Mouse (Mus musculus) embryonic facial prominence, embryonic 13.5 days (tissue): ENCODE results near the gene Chrnb4. TPM values are rescaled to one million over a fixed set of nuclear protein-coding genes. Genes with fewer than 3 reads are reported as not detected.

ENCODE experiments used
- ATAC-seq: fragments of 200-750 bp; cut with Nextera tagmentation; 2 replicates; pipeline ENCODE4 v1.8.0; 2017; ENCODE audit warnings: low read depth; ENCODE audit not compliant: insufficient number of reproducible peaks, insufficient read depth, low FRiP score, low TSS enrichment
- H3K27ac ChIP-seq: fragments of 300-500 bp; sonication (generic); 2 replicates; pipeline ENCODE4 v1.5.1; 2015; ENCODE audit warnings: moderate library complexity, mild to moderate bottlenecking, inconsistent platforms
- H3K27me3 ChIP-seq: fragments of 300-500 bp; sonication (generic); 2 replicates; pipeline ENCODE4 v1.6.1; 2015; ENCODE audit warnings: mild to moderate bottlenecking, inconsistent platforms
- H3K36me3 ChIP-seq: fragments of 300-500 bp; sonication (generic); 2 replicates; pipeline ENCODE4 v1.6.1; 2015; ENCODE audit warnings: mild to moderate bottlenecking, inconsistent platforms
- H3K4me1 ChIP-seq: fragments of 300-500 bp; sonication (generic); 2 replicates; pipeline ENCODE4 v1.6.1; 2015; ENCODE audit warnings: inconsistent platforms
- H3K4me2 ChIP-seq: fragments of 300-500 bp; sonication (generic); 2 replicates; pipeline ENCODE4 v1.6.1; 2015; ENCODE audit warnings: moderate library complexity, mild to moderate bottlenecking, inconsistent platforms
- H3K4me3 ChIP-seq: fragments of 300-500 bp; sonication (generic); 2 replicates; pipeline ENCODE4 v1.5.1; 2015; ENCODE audit warnings: mild to moderate bottlenecking, inconsistent platforms
- H3K9ac ChIP-seq: fragments of 300-500 bp; sonication (generic); 2 replicates; pipeline ENCODE4 v1.6.1; 2015; ENCODE audit warnings: mild to moderate bottlenecking, inconsistent platforms
- H3K9me3 ChIP-seq: fragments of 300-500 bp; sonication (generic); 2 replicates; pipeline ENCODE4 v1.6.1; 2016; ENCODE audit warnings: inconsistent platforms
- WGBS: fragments of 180-500 bp; shearing (Covaris S2); methylation state at CpG from one replicate; pipeline ENCODE4 v1.1.7; 2015; ENCODE audit warnings: mixed read lengths; 5-methylcytosine and 5-hydroxymethylcytosine counted together
- polyA plus RNA-seq: library from polyadenylated mRNA; unstranded; fragments of >200 nt; fragmentation: Nextera tagmentation; extraction: Ambion mirVana; gene quantifications from 2 replicates; pipeline ENCODE4 v1.2.1, GENCODE M21; 2015

The Chrnb4 gene
- polyA plus RNA-seq: 0.26 and 0.28 TPM in 2 replicates

DNA sequence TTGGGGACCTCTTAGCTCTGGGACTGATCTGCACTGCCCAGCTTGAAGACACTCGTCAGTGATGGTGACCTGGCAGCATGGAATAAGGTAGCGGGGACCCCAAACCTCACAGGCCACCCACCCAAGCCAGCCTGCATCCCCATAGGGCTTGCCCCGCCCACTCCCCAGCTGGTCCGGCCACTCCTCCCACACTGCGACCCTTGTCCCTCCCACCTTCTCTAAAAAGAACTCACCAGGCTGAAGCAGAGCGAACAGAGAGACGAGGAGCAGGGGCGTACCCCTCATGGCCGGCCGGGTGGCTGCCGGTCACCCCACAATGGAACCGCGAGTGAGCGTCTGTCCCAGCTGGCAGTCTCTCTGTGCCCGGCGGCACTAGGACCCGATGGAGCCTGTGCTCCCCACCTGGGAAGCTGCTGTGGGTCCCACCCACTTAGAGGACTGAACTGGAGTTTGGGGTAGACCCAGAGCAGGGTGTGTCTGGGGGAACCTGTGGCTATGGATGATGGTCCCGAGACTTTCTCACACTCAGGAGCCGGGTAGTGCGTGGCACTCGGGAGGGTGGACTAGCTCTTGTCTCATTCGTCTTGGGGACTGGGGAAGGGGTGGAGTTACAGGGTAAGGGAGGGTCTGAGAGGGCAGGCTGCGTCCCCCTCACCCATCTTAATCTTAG lies at the start of gene Chrnb4:
Chrnb4 (minus strand) TSS at position 569 of the 670 bp plus-strand sequence.
- H3K9ac ChIP-seq: peak within 1 kb of the TSS; percentile 71
- H3K9me3 ChIP-seq: no peaks in the 10 kb centered on the region
- WGBS: under 1% methylated on average over 23 of the region's 23 CpGs
- no peak within 1 kb of the TSS for H3K27ac ChIP-seq
- H3K4me2 ChIP-seq: peak within 1 kb of the TSS; percentile 91
- peaks cover 5% of the 10 kb centered on the region; the same call in 1 of the 2 replicates for H3K27me3 ChIP-seq
- H3K36me3 ChIP-seq: no peaks in the 10 kb centered on the region
- peak within 1 kb of the TSS; percentile 60 for H3K4me3 ChIP-seq
- peaks cover 12% of the 10 kb centered on the region for H3K4me1 ChIP-seq
- no peak for ATAC-seq

DNA sequence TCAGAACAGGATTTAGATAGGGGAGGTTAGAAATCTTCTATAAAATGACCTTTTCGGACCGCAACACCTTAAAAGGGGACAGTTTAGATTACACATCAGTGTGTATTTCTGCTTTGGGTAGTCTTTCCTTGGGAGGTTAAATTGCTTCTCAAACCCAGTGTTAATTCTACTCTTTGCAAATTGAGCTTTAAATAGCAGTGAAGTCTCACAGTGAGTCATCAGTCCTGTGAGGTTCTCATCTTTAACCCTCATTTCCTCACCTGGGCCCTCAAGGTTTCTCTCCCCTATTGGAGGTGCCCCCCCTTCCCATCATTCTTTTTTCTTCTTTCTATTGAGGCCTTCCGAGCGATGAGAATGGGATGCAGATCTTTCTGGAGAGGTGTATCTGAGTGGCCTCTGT lies 48.3 kb upstream of the Chrnb4 start:
- Histone ChIP-seq H3K27ac (no peak overlapping the region), H3K9ac (no peak overlapping the region), H3K9me3 (no peaks in the 10 kb centered on the region), H3K27me3 (no peaks in the 10 kb centered on the region), H3K4me3 (no peak overlapping the region), H3K4me2 (no peak overlapping the region), H3K4me1 (no peaks in the 10 kb centered on the region), H3K36me3 (no peaks in the 10 kb centered on the region)
- no peak for ATAC-seq
- 92% methylated on average over 4 of the region's 4 CpGs for WGBS

DNA sequence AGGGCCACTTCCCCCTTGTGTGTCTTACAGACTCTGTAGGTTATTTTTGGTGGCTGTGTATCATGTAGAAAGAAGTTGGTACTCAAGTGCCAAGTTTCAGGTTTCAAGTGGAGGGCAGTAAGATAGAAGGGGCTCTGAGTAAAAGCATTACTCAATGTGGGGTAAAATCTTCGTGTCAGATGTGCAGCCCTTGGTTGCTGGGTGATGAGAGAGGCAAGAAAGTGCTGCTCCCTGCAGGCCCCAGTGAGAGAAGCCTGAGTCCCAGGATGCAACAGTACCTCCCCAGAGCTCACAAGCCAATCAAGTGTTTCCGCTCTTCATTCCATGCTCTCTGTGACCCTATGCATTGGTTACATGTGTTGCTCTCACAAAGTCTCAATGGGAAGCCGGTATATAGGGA lies 47.5 kb upstream of the Chrnb4 start:
- H3K27ac ChIP-seq: no peak overlapping the region
- no peaks in the 10 kb centered on the region for H3K4me1 ChIP-seq
- ATAC-seq: no peak
- no peak overlapping the region for H3K4me3 ChIP-seq
- H3K4me2 ChIP-seq: no peak overlapping the region
- H3K27me3 ChIP-seq: no peaks in the 10 kb centered on the region
- no peaks in the 10 kb centered on the region for H3K36me3 ChIP-seq
- no peaks in the 10 kb centered on the region for H3K9me3 ChIP-seq
- 52% methylated on average over 3 of the region's 3 CpGs for WGBS
- H3K9ac ChIP-seq: no peak overlapping the region

DNA sequence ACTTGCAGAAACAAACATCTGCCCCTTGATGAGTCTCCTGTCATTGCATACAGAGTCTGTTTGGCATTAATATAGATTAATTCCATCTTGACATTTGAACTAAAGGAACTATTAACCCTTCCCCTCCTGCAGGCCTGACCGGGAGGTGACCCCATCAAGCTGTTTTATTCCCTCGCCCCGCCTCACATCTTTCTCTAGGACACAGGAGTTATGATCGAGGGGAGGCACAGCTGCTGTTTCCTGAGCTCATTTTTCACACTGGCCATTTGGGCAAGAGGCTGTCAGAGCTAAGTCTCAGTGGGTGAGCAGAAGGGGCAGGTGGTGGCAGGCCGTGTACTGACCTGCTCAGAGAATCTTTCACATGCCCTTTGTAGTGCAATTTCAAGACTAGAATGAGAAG lies 41.6 kb upstream of the Chrnb4 start:
- no peak for ATAC-seq
- Histone ChIP-seq H3K9ac (no peak overlapping the region), H3K9me3 (no peaks in the 10 kb centered on the region), H3K4me3 (no peak overlapping the region), H3K27ac (no peak overlapping the region), H3K4me1 (no peaks in the 10 kb centered on the region), H3K27me3 (no peaks in the 10 kb centered on the region), H3K4me2 (no peak overlapping the region), H3K36me3 (no peaks in the 10 kb centered on the region)
- 26% methylated on average over 5 of the region's 5 CpGs for WGBS

DNA sequence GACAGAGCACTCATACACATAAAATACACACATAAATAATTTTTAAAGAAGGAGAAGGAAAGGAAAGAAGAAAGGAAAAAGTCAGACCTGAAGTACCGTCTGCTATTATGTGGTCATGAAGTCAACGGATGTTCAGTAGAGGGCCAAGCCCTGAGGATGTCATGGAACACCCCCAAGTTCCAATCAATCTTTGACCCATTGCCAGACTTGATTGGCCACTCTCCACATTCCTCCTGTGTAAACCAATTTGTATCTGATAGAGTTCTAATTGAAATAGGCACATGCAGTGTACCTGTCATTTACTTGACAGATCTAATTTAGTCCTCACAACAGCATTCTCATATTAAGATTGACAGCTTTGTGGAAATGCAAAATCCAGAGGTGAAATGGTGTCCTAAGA lies 40.6 kb upstream of the Chrnb4 start:
- no peak overlapping the region for H3K4me2 ChIP-seq
- 68% methylated on average over 2 of the region's 2 CpGs for WGBS
- no peaks in the 10 kb centered on the region for H3K4me1 ChIP-seq
- no peak overlapping the region for H3K9ac ChIP-seq
- H3K9me3 ChIP-seq: no peaks in the 10 kb centered on the region
- H3K36me3 ChIP-seq: no peaks in the 10 kb centered on the region
- no peak for ATAC-seq
- H3K4me3 ChIP-seq: no peak overlapping the region
- H3K27ac ChIP-seq: no peak overlapping the region
- no peaks in the 10 kb centered on the region for H3K27me3 ChIP-seq

DNA sequence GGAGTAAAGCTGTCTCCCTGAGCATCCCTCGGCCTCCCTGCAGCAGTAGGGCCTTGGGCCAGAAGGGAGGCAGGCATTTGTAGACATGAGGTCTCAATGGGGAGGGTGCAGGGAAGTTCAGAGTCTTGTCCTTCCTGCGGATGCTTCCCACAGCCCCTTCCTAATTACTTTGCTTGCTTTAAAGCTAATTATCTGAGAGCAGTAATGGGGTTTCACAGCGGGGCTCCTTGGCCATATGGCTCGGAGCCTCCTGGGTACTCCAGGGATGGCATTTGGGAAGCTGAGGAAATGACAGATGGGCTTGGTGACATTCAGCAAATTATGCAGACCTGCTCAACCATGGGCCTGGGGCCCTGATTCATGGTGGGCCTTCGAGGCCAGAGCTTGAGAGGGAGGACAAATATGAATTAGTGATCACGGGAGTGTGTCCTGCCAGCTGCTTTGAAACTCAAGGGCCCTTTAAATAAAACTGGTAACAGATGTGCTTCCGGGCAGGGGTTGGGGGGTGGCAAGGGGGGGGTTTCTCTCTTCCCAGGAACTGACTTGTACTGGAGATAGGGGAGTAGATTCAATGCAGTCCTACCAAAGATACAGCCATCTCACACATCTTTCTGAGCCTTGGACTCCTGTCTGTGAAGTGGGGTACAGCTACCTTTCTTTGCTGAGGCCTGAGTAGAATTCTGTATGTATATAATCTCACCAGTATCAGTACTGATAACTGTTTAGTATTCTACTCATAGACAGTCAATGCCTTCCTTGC lies 34.8 kb upstream of the Chrnb4 start:
- no peak overlapping the region for H3K4me3 ChIP-seq
- H3K36me3 ChIP-seq: no peaks in the 10 kb centered on the region
- 22% methylated on average over 7 of the region's 7 CpGs for WGBS
- no peak overlapping the region for H3K4me2 ChIP-seq
- no peaks in the 10 kb centered on the region for H3K9me3 ChIP-seq
- no peak overlapping the region for H3K27ac ChIP-seq
- no peak overlapping the region for H3K9ac ChIP-seq
- no peaks in the 10 kb centered on the region for H3K27me3 ChIP-seq
- ATAC-seq: no peak
- H3K4me1 ChIP-seq: peaks cover 6% of the 10 kb centered on the region; the same call in 1 of the 2 replicates

DNA sequence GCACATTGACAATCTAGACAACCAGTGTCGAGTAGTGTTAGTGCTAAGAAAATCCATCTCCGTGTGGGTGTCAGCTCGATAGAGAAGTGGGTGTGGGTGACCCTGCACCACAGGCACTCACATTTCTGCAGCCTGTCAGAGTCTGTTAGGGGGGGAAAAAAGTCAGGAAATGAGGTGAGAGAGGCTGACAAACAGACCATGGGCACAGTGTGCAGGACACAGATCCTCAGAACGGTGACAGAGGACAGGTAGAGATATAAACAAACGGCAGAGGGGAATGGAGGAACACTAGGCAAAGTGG lies 19.3 kb upstream of the Chrnb4 start:
- WGBS: 26% methylated on average over 5 of the region's 5 CpGs
- H3K4me3 ChIP-seq: no peak overlapping the region
- H3K36me3 ChIP-seq: no peaks in the 10 kb centered on the region
- no peak overlapping the region for H3K9ac ChIP-seq
- H3K27ac ChIP-seq: no peak overlapping the region
- H3K4me1 ChIP-seq: peaks cover 10% of the 10 kb centered on the region
- no peaks in the 10 kb centered on the region for H3K9me3 ChIP-seq
- H3K27me3 ChIP-seq: no peaks in the 10 kb centered on the region
- H3K4me2 ChIP-seq: no peak overlapping the region
- no peak for ATAC-seq

DNA sequence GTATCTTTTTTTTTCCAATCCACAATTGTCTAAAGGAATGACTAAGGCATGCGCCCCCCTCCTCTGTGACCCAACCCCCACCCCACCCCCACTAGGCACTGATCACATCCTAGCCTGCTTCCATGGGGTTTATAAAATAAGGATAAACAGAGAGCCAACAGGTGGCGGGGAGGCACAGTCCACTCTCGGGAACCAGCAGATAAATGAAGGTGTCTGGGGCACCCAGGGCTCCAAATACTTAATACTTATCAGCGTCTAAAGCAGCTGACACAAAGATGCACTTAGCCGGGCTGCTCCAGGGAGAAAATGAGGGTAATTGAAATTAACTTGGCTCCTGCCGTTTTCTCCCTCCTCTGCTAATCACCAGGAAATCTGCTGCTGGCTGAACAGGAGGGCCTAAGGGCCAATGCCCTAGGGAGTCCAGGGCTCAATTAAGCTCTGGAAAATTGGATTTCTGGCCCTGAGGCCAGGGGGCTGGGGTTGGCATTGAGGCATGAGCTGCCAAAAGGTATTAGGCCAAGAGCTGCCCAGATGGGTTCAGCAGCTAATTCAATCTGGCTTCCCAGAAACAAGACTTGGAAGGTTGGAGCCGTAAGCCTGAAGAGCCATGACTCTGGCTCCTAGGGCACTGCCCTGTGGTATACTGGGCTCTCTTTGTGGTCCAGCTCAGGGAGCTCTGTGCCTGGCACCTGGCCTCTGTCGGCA lies 18.8 kb upstream of the Chrnb4 start:
- 15% methylated on average over 8 of the region's 8 CpGs for WGBS

DNA sequence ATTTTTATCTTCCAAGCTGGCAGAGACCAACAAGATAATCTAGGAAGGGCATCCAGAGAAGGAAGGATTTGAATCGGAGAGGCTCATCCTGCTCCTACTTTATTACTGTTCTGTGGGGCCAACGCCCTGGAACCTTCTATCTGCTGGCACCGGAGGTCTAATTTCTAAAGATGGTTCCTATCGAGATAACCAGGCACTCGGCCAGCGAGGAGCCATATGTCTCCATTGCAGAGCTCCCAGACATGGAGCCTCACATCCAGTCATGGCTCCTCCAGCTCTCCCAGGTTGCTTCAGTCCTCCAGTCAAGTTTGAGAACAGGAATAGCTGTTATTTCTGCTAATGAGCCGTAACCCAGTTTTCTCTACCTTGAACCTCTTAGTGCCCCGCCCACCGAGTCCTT lies 16.7 kb upstream of the Chrnb4 start:
- Histone ChIP-seq H3K4me3 (no peak overlapping the region), H3K36me3 (no peaks in the 10 kb centered on the region), H3K9me3 (no peaks in the 10 kb centered on the region), H3K27me3 (no peaks in the 10 kb centered on the region), H3K4me2 (no peak overlapping the region), H3K4me1 (peaks cover 10% of the 10 kb centered on the region), H3K9ac (no peak overlapping the region), H3K27ac (no peak overlapping the region)
- 91% methylated on average over 9 of the region's 9 CpGs for WGBS
- ATAC-seq: no peak

More for the DNA sequence above, 18.8 kb upstream of the Chrnb4 start:
- Histone ChIP-seq H3K36me3 (no peaks in the 10 kb centered on the region), H3K4me2 (no peak overlapping the region), H3K9ac (no peak overlapping the region), H3K27ac (no peak overlapping the region), H3K9me3 (no peaks in the 10 kb centered on the region), H3K4me3 (no peak overlapping the region), H3K4me1 (peaks cover 10% of the 10 kb centered on the region), H3K27me3 (no peaks in the 10 kb centered on the region)
- no peak for ATAC-seq

DNA sequence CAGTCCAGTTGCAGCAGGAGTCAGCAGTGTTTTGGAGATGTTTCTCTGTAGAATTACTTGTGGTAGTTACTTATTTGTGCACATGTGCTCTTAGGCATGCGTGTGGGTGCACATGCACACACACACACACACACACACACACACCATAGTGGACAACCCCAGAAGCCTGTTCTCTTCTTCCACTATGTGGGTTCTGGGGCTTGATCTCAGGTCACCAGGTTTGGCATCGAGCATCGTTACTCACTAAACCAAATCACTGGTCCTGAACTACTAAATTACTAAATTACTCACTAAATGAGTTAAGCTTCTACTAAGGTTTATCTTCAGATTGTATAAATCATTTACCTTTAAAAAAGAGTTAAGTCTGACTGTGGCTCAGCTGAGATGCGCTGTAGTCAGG lies 9.5 kb upstream of the Chrnb4 start:
- Histone ChIP-seq H3K9me3 (no peaks in the 10 kb centered on the region), H3K4me3 (no peak overlapping the region), H3K36me3 (no peaks in the 10 kb centered on the region), H3K9ac (no peak overlapping the region), H3K27me3 (no peaks in the 10 kb centered on the region), H3K4me1 (no peaks in the 10 kb centered on the region), H3K4me2 (no peak overlapping the region), H3K27ac (no peak overlapping the region)
- no peak for ATAC-seq
- 85% methylated on average over 4 of the region's 4 CpGs for WGBS

DNA sequence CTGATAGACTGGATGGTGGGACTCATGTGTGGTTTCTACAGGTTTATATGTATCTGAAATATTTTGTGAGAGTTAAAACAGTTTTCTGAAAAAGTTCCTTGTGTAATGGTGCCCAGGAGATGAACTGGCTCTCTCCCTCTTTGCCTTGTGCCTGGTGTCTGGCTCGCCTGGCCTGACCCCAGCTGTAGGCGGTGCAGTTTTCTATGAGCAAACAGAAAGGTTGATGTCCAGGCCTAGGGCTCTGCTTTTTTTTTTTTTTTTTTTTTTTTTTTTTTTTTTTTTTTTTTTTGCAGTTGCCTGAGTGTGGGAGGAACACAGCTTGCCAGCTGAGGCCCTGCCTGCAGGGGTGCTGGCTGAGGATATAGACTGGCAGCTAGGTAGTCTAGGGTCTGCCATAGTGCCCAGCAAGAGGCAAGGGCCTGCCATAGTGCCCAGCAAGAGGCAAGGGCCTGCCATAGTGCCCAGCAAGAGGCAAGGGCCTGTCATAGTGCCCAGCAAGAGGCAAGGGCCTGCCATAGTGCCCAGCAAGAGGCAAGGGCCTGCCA lies 6.9 kb upstream of the Chrnb4 start:
- Histone ChIP-seq H3K4me1 (no peaks in the 10 kb centered on the region), H3K27me3 (no peaks in the 10 kb centered on the region), H3K4me2 (no peak overlapping the region), H3K9ac (no peak overlapping the region), H3K9me3 (no peaks in the 10 kb centered on the region), H3K4me3 (no peak overlapping the region), H3K27ac (no peak overlapping the region), H3K36me3 (no peaks in the 10 kb centered on the region)
- 77% methylated on average over 2 of the region's 2 CpGs for WGBS
- no peak for ATAC-seq
